Mouse (Mus musculus): ENCODE results near the gene Utp3.
"Not testable (repeated sequence)": the region's sequence is repeated elsewhere in the genome, so short reads cannot be mapped to it uniquely, and the experiment has no call there.

Utp3 gene

GRCm38 (mm10) chr5:88554086-88554886 lies at the start of gene Utp3:
Gene Utp3 (plus strand): TSS chr5:88554462.
- peak; percentile 93 for DNase-seq

- no peak for DNase-seq
Observed at GRCm38 (mm10) chr5:88508555-88508954, 45.7 kb upstream of the Utp3 start.

GRCm38 (mm10) chr5:88508990-88509389 lies 45.3 kb upstream of the Utp3 start:
- DNase-seq, result no peak

- no peak for DNase-seq
Observed at GRCm38 (mm10) chr5:88519232-88519631, 35.0 kb upstream of the Utp3 start.

GRCm38 (mm10) chr5:88527657-88528056 lies 26.6 kb upstream of the Utp3 start, which contains the start of gene Jchain:
Gene Jchain (minus strand): TSS chr5:88527891.
- no peak for DNase-seq

GRCm38 (mm10) chr5:88530908-88531307 lies 23.4 kb upstream of the Utp3 start:
- no peak for DNase-seq

- DNase-seq, result no peak
Observed at GRCm38 (mm10) chr5:88534697-88535096, 19.6 kb upstream of the Utp3 start.

- DNase-seq, result no peak
Observed at GRCm38 (mm10) chr5:88540845-88541244, 13.4 kb upstream of the Utp3 start.

GRCm38 (mm10) chr5:88542651-88543282 lies 11.5 kb upstream of the Utp3 start:
- DNase-seq, result no peak

GRCm38 (mm10) chr5:88544411-88544810 lies 9.9 kb upstream of the Utp3 start:
- DNase-seq, result not testable (repeated sequence)

- DNase-seq, result no peak
Observed at GRCm38 (mm10) chr5:88545536-88545935, 8.7 kb upstream of the Utp3 start.

- DNase-seq, result no peak
Observed at GRCm38 (mm10) chr5:88553271-88554085, 784 bp upstream of the Utp3 start.

- DNase-seq, result no peak
Observed at GRCm38 (mm10) chr5:88558991-88559390, 4.7 kb downstream of the Utp3 start.

GRCm38 (mm10) chr5:88561080-88561814 lies 7.0 kb downstream of the Utp3 start:
- DNase-seq, result no peak

- no peak for DNase-seq
Observed at GRCm38 (mm10) chr5:88562863-88563780, 8.9 kb downstream of the Utp3 start.

GRCm38 (mm10) chr5:88564501-88565147 lies 10.4 kb downstream of the Utp3 start, which contains the start of gene Rufy3:
Gene Rufy3 (plus strand): TSS chr5:88565040.
- DNase-seq, result peak; percentile 88

- DNase-seq, result peak; percentile 65
Observed at GRCm38 (mm10) chr5:88565148-88566033, 11.1 kb downstream of the Utp3 start.

- no peak for DNase-seq
Observed at GRCm38 (mm10) chr5:88566034-88566841, 12.0 kb downstream of the Utp3 start.

- DNase-seq, result peak; percentile 79
Observed at GRCm38 (mm10) chr5:88569541-88569940, 15.3 kb downstream of the Utp3 start.
